ENCODE assay signal across 8 mouse cellular contexts in genomic region chr11:51650261-51650660, GRCm38 (mm10). TPM values are rescaled to one million over a fixed set of nuclear protein-coding genes. Genes with fewer than 3 reads are reported as not detected.
DNase-seq lines count a peak whose midpoint lies in the region; ATAC-seq and TF ChIP-seq lines count a peak whose summit lies in the region.

No protein-coding gene starts in this region.

- peak overlapping the region; percentile 85 for H3K4me2 ChIP-seq in hindbrain, postnatal 0 days (ENCODE audit: low read depth, low read length)

- peak; percentile 24; the same call in 1 of the 2 replicates for ATAC-seq in hindbrain, postnatal 0 days

- WGBS in hindbrain, postnatal 0 days: under 1% methylated on average over 28 of the region's 30 CpGs
- WGBS in midbrain, embryonic 10.5 days: under 1% methylated on average over 30 of the region's 30 CpGs

- H3K27ac ChIP-seq in hindbrain, postnatal 0 days: peak overlapping the region; percentile 56; the same call in 1 of the 2 replicates
- H3K27ac ChIP-seq in midbrain, embryonic 10.5 days (replicated peaks): peak overlapping the region; percentile 88

- TF ChIP-seq CTCF in hindbrain, postnatal 0 days (IDR thresholded peaks at IDR 0.05; ENCODE audit: low read depth): no peak

- peak overlapping the region; percentile 72 for H3K4me3 ChIP-seq in hindbrain, postnatal 0 days (ENCODE audit: low read length)
- H3K4me3 ChIP-seq in midbrain, embryonic 10.5 days: peak overlapping the region; percentile 72

- H3K27me3 ChIP-seq in hindbrain, postnatal 0 days (ENCODE audit: insufficient read depth, low read length): no peaks in the 10 kb centered on the region
- H3K27me3 ChIP-seq in midbrain, embryonic 10.5 days (ENCODE audit: low read depth, poor library complexity, severe bottlenecking): peaks cover 36% of the 10 kb centered on the region

- no peaks in the 10 kb centered on the region for H3K36me3 ChIP-seq in hindbrain, postnatal 0 days (ENCODE audit: insufficient read depth, low read length)
- peaks cover 10% of the 10 kb centered on the region for H3K36me3 ChIP-seq in midbrain, embryonic 10.5 days

- DNase-seq in cerebellum, adult 9-10 months: peak; percentile 22
- no peak for DNase-seq in cerebellum, postnatal 36 days
- peak; percentile 6 for DNase-seq in right cerebral cortex, postnatal 25 days
- no peak for DNase-seq in right cerebral cortex, adult 2 months (ENCODE audit: low spot score in 2 of 2)
- DNase-seq in hindbrain, postnatal 0 days (ENCODE audit: low spot score): no peak
- no peak for DNase-seq in midbrain, embryonic 10.5 days (ENCODE audit: low spot score)
- DNase-seq in layer of hippocampus, adult 9-10 months (ENCODE audit: low spot score): no peak
- no peak for DNase-seq in frontal cortex, postnatal 10 days (ENCODE audit: low spot score in 2 of 2)

- H3K4me1 ChIP-seq in hindbrain, postnatal 0 days (ENCODE audit: insufficient read depth, low read length): peaks cover 4% of the 10 kb centered on the region; the same call in 1 of the 2 replicates
- H3K4me1 ChIP-seq in midbrain, embryonic 10.5 days: peaks cover 49% of the 10 kb centered on the region

- H3K9ac ChIP-seq in hindbrain, postnatal 0 days (replicated peaks; ENCODE audit: low read length): peak overlapping the region; percentile 81

- H3K9me3 ChIP-seq in hindbrain, postnatal 0 days (ENCODE audit: low read length): no peaks in the 10 kb centered on the region
- no peaks in the 10 kb centered on the region for H3K9me3 ChIP-seq in midbrain, embryonic 10.5 days (replicated peaks)

RNA-seq across cellular contexts. Expression of gene N4bp3, which starts 0.4 kb away (rescaled TPM):
- 48.0 and 55.6 TPM in 2 replicates for total RNA-seq in hindbrain, postnatal 0 days (2014; rRNA removed)
- polyA plus RNA-seq in hindbrain, postnatal 0 days (2015; fragmentation: Nextera tagmentation; extraction: Ambion mirVana): 29.0 and 30.3 TPM in 2 replicates
- polyA plus RNA-seq in midbrain, embryonic 10.5 days (2016; fragmentation: Nextera tagmentation; extraction: Ambion mirVana): 16.9 and 21.7 TPM in 2 replicates

RNA-seq across cellular contexts. Expression of gene D930048N14Rik, which starts 0.5 kb away (rescaled TPM):
- total RNA-seq in hindbrain, postnatal 0 days (2014; rRNA removed): 0.75 and 2.3 TPM in 2 replicates
- 1.1 and 1.4 TPM in 2 replicates for polyA plus RNA-seq in hindbrain, postnatal 0 days (2015; fragmentation: Nextera tagmentation; extraction: Ambion mirVana)
- 0.98 and 1.6 TPM in 2 replicates for polyA plus RNA-seq in midbrain, embryonic 10.5 days (2016; fragmentation: Nextera tagmentation; extraction: Ambion mirVana)

RNA-seq across cellular contexts. Expression of gene Rmnd5b, which starts 14.6 kb away (rescaled TPM):
- total RNA-seq in hindbrain, postnatal 0 days (2014; rRNA removed): 81.3 and 99.9 TPM in 2 replicates
- 60.9 and 63.8 TPM in 2 replicates for polyA plus RNA-seq in hindbrain, postnatal 0 days (2015; fragmentation: Nextera tagmentation; extraction: Ambion mirVana)
- 38.6 TPM in 2 replicates for polyA plus RNA-seq in midbrain, embryonic 10.5 days (2016; fragmentation: Nextera tagmentation; extraction: Ambion mirVana)

RNA-seq across cellular contexts. Expression of gene Nhp2, which starts 30.7 kb away (rescaled TPM):
- total RNA-seq in hindbrain, postnatal 0 days (2014; rRNA removed): 43.9 and 60.8 TPM in 2 replicates
- 105 and 109 TPM in 2 replicates for polyA plus RNA-seq in hindbrain, postnatal 0 days (2015; fragmentation: Nextera tagmentation; extraction: Ambion mirVana)
- 209 and 269 TPM in 2 replicates for polyA plus RNA-seq in midbrain, embryonic 10.5 days (2016; fragmentation: Nextera tagmentation; extraction: Ambion mirVana)

RNA-seq across cellular contexts. Expression of gene 0610009B22Rik, which starts 38.4 kb away (rescaled TPM):
- total RNA-seq in hindbrain, postnatal 0 days (2014; rRNA removed): 16.8 and 23.8 TPM in 2 replicates
- 92.3 and 96.0 TPM in 2 replicates for polyA plus RNA-seq in hindbrain, postnatal 0 days (2015; fragmentation: Nextera tagmentation; extraction: Ambion mirVana)
- polyA plus RNA-seq in midbrain, embryonic 10.5 days (2016; fragmentation: Nextera tagmentation; extraction: Ambion mirVana): 88.5 and 89.7 TPM in 2 replicates

Comparison
In these comparisons a context has a peak if more than half of its experiments do, and no peak if none do; other contexts are left out.
1. DNase-seq: peak in cerebellum, adult 9-10 months (single experiment) and right cerebral cortex, postnatal 25 days (single experiment); none in cerebellum, postnatal 36 days (0 of 2), right cerebral cortex, adult 2 months (0 of 2), hindbrain, postnatal 0 days (single experiment), midbrain, embryonic 10.5 days (single experiment), layer of hippocampus, adult 9-10 months (single experiment) and frontal cortex, postnatal 10 days (0 of 2).